Mouse (Mus musculus) frontal cortex, postnatal 25 days (tissue): ENCODE measurements around the gene Gadd45gip1.

Source experiments
- DNase-seq, 2 experiments: peaks; one replicate each; pipeline ENCODE4 v3.0.0; 2022; ENCODE audit warnings: low spot score in 2 of 2

The Gadd45gip1 gene

GRCm38 (mm10) chr8:84831490-84831889, at the start of gene Gadd45gip1:
Gene Gadd45gip1, plus strand, starts transcription at chr8:84831522.
- DNase-seq = no peak

GRCm38 (mm10) chr8:84781686-84782505, 49.4 kb upstream of the Gadd45gip1 start:
- no peak for DNase-seq

- DNase-seq = no peak
These were observed 48.6 kb upstream of the Gadd45gip1 start for GRCm38 (mm10) chr8:84782680-84783079.

GRCm38 (mm10) chr8:84783198-84783918, 48.0 kb upstream of the Gadd45gip1 start:
- DNase-seq = no peak

GRCm38 (mm10) chr8:84783919-84784581, 47.3 kb upstream of the Gadd45gip1 start:
- peak in 1 of 2 experiments; percentile 13 for DNase-seq

GRCm38 (mm10) chr8:84784681-84785505, 46.4 kb upstream of the Gadd45gip1 start:
- DNase-seq = peak in 1 of 2 experiments; percentile 14

GRCm38 (mm10) chr8:84785506-84785755, 45.9 kb upstream of the Gadd45gip1 start:
- DNase-seq = no peak

GRCm38 (mm10) chr8:84785756-84786677, 45.3 kb upstream of the Gadd45gip1 start:
- DNase-seq = no peak

- no peak for DNase-seq
These were observed 44.4 kb upstream of the Gadd45gip1 start for GRCm38 (mm10) chr8:84786801-84787467.

- no peak for DNase-seq
These were observed 43.6 kb upstream of the Gadd45gip1 start for GRCm38 (mm10) chr8:84787523-84788302.

GRCm38 (mm10) chr8:84788896-84789295, 42.4 kb upstream of the Gadd45gip1 start:
- no peak for DNase-seq

- DNase-seq = no peak
These were observed 42.0 kb upstream of the Gadd45gip1 start for GRCm38 (mm10) chr8:84789345-84789744.

GRCm38 (mm10) chr8:84789855-84790486, 41.4 kb upstream of the Gadd45gip1 start:
- no peak for DNase-seq

- no peak for DNase-seq
These were observed 40.8 kb upstream of the Gadd45gip1 start for GRCm38 (mm10) chr8:84790537-84790936.

- DNase-seq = no peak
These were observed 38.8 kb upstream of the Gadd45gip1 start for GRCm38 (mm10) chr8:84792429-84792947.

GRCm38 (mm10) chr8:84793134-84793533, 38.2 kb upstream of the Gadd45gip1 start:
- no peak for DNase-seq

- no peak for DNase-seq
These were observed 37.4 kb upstream of the Gadd45gip1 start for GRCm38 (mm10) chr8:84793791-84794485.

GRCm38 (mm10) chr8:84794486-84794885, 36.8 kb upstream of the Gadd45gip1 start:
- DNase-seq = no peak
